Mouse (Mus musculus) bone marrow macrophage, adult 2 months (primary cell): ENCODE results near the gene Ptger4.

ENCODE experiments used
- CTCF ChIP-seq: IDR thresholded peaks from 2 replicates; pipeline ENCODE4 v1.5.1; 2012; ENCODE audit warnings: low read depth, mild to moderate bottlenecking, low read length, moderate library complexity
- POLR2A ChIP-seq: IDR thresholded peaks from 2 replicates; pipeline ENCODE4 v1.6.1; 2012; ENCODE audit warnings: mild to moderate bottlenecking, low read depth, low read length, borderline replicate concordance

DNA sequence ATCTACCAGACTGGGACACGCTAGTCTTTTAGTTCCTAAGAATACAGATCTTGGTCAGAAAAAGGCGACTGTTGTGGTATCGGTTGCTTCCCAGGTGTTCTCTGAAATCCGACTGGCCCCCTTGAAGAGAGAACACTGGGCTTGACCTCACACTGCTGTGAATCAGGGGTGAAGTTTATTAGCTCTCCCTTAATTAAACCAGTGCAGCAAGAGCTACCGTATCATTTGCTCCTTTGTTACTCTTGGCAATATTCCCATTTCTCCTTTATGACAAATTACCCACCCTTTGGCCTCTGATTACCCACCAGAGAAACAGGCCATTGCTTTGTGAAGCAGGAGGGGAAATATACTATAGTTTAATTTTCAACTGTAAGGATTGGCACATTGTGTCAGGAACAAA, 16.2 kb upstream of the Ptger4 start:
- TF ChIP-seq CTCF (no peak), POLR2A (no peak)
